Mouse (Mus musculus) megakaryocyte, embryonic 14.5 days (primary cell): Measurements from ENCODE around the gene Cck. TPM values are rescaled to one million over a fixed set of nuclear protein-coding genes. Genes with fewer than 3 reads are reported as not detected.
A peak's percentile ranks its signal among the peaks of the same experiment; 100 is the strongest.

Source experiments
- H3K27me3 ChIP-seq: replicated peaks from 2 replicates; pipeline ENCODE3; 2012; ENCODE audit warnings: inconsistent platforms
- H3K36me3 ChIP-seq: replicated peaks from 2 replicates; pipeline ENCODE3; 2012; ENCODE audit warnings: low read length, inconsistent platforms, mixed read lengths
- H3K4me1 ChIP-seq: 2 replicates; pipeline ENCODE4 v1.6.1; 2012; ENCODE audit warnings: inconsistent platforms
- H3K4me3 ChIP-seq: replicated peaks from 2 replicates; pipeline ENCODE3; 2012; ENCODE audit warnings: moderate library complexity, mild to moderate bottlenecking, inconsistent platforms
- H3K9me3 ChIP-seq: 2 replicates; pipeline ENCODE4 v1.6.1; 2012; ENCODE audit warnings: inconsistent platforms
- FLI1 ChIP-seq: IDR thresholded peaks from 2 replicates; pipeline ENCODE4 v1.6.1; 2012; ENCODE audit warnings: low read length, inconsistent platforms, mixed read lengths
- GATA1 ChIP-seq: IDR thresholded peaks from 3 replicates; pipeline ENCODE4 v1.6.1; 2012; ENCODE audit warnings: mixed read lengths, low read length, inconsistent platforms, borderline replicate concordance
- polyA plus RNA-seq: library from polyadenylated mRNA; stranded (reverse); fragments of >175 nt; gene quantifications from 2 replicates; pipeline ENCODE4 v1.2.3, GENCODE M21; 2012; ENCODE audit warnings: low replicate concordance; ENCODE audit not compliant: insufficient read depth

Cck gene
- polyA plus RNA-seq, result not detected in 2 replicates

GRCm38 (mm10) chr9:121495529-121495928 is at the start of gene Cck:
Cck (minus strand) TSS chr9:121495694.
- Histone ChIP-seq H3K4me3 (no peak within 1 kb of the TSS), H3K9me3 (no peaks in the 10 kb centered on the region), H3K36me3 (no peaks in the 10 kb centered on the region), H3K4me1 (peaks cover 4% of the 10 kb centered on the region; the same call in 1 of the 2 replicates), H3K27me3 (peaks cover 81% of the 10 kb centered on the region)
- TF ChIP-seq GATA1, result no peak
- TF ChIP-seq FLI1, result no peak

- Histone ChIP-seq H3K4me3 (no peak overlapping the region), H3K27me3 (peaks cover 13% of the 10 kb centered on the region), H3K4me1 (no peaks in the 10 kb centered on the region), H3K36me3 (no peaks in the 10 kb centered on the region), H3K9me3 (peaks cover 41% of the 10 kb centered on the region)
- TF ChIP-seq FLI1 (no peak), GATA1 (no peak)
Observed at GRCm38 (mm10) chr9:121541530-121541929, 46.0 kb upstream of the Cck start.

DNA sequence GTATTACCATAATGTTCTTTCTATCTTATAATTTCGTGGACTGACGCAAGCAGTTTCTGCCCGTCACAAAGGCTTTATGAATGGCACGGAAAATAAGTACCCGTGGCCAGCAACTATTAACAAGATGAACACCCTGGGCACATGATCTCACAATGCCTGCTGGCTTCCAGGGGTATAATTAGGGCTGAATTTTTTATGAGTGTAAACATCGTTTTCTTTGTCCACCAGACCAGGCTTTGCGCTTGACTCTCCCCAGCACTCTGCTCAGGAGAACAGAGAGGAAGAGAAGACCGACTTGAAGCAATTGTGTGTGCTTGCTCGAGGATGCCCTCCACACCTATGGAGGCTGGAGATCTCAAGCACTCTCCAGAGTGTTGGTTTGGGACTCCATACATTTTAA is 37.1 kb upstream of the Cck start:
- peaks cover 51% of the 10 kb centered on the region for H3K9me3 ChIP-seq
- H3K27me3 ChIP-seq, result peaks cover 29% of the 10 kb centered on the region
- H3K4me1 ChIP-seq, result no peaks in the 10 kb centered on the region
- H3K36me3 ChIP-seq, result no peaks in the 10 kb centered on the region
- H3K4me3 ChIP-seq, result no peak overlapping the region
- no peak for TF ChIP-seq FLI1
- TF ChIP-seq GATA1, result no peak

- Histone ChIP-seq H3K27me3 (peaks cover 29% of the 10 kb centered on the region), H3K4me1 (peaks cover 4% of the 10 kb centered on the region), H3K36me3 (no peaks in the 10 kb centered on the region), H3K4me3 (no peak overlapping the region), H3K9me3 (peaks cover 30% of the 10 kb centered on the region)
- TF ChIP-seq FLI1 (no peak), GATA1 (no peak)
Observed at GRCm38 (mm10) chr9:121528605-121529357, 33.3 kb upstream of the Cck start.

DNA sequence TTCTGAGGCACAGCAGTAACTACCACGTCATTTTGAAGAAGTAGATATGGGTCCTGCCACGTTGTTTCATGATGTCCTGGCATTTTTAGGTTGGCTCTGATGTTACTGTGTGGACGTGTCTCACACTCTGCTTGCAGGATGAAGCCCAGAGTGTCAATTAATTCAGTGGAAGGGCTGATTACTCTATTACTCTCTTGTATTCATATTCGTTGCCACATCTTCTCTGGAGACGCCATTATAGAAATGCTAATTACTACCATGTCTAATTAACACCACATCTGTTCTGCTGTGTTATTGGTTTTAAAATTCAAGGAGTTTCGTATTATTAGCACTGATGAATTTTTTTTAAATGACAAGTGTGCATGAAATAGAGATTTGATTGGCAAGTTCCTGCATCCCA is 30.7 kb upstream of the Cck start:
- peaks cover 31% of the 10 kb centered on the region for H3K27me3 ChIP-seq
- H3K9me3 ChIP-seq, result peaks cover 30% of the 10 kb centered on the region
- H3K4me3 ChIP-seq, result no peak overlapping the region
- no peaks in the 10 kb centered on the region for H3K36me3 ChIP-seq
- TF ChIP-seq FLI1 (no peak), GATA1 (no peak)
- peaks cover 4% of the 10 kb centered on the region for H3K4me1 ChIP-seq

GRCm38 (mm10) chr9:121520047-121520446 is 24.6 kb upstream of the Cck start:
- Histone ChIP-seq H3K4me3 (no peak overlapping the region), H3K36me3 (no peaks in the 10 kb centered on the region), H3K4me1 (peaks cover 4% of the 10 kb centered on the region), H3K27me3 (peaks cover 51% of the 10 kb centered on the region), H3K9me3 (peaks cover 4% of the 10 kb centered on the region; the same call in 1 of the 2 replicates)
- TF ChIP-seq GATA1 (no peak), FLI1 (no peak)

GRCm38 (mm10) chr9:121514462-121514861 is 19.0 kb upstream of the Cck start:
- Histone ChIP-seq H3K9me3 (peaks cover 5% of the 10 kb centered on the region; the same call in 1 of the 2 replicates), H3K4me1 (no peaks in the 10 kb centered on the region), H3K4me3 (no peak overlapping the region), H3K27me3 (peaks cover 43% of the 10 kb centered on the region), H3K36me3 (no peaks in the 10 kb centered on the region)
- TF ChIP-seq FLI1, result no peak
- no peak for TF ChIP-seq GATA1

DNA sequence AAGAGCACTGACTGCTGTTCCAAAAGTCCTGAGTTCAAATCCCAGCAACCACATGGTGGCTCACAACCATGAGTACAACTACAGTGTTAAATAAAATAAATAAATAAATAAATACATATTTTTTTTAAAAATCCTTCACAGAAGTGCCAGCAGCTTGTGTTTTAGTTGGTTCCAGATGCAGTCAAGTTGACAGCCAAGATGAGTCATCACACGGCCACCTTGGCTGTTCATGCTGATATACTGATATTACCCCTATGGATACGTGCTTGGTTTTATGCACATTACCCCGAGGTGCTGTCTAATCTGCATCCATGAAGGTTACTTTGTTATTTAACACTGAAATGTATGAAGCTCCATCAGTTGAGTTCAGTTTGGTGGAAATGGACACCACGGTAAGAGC is 16.4 kb upstream of the Cck start:
- H3K9me3 ChIP-seq, result peaks cover 5% of the 10 kb centered on the region; the same call in 1 of the 2 replicates
- no peak overlapping the region for H3K4me3 ChIP-seq
- TF ChIP-seq FLI1, result no peak
- TF ChIP-seq GATA1, result no peak

DNA sequence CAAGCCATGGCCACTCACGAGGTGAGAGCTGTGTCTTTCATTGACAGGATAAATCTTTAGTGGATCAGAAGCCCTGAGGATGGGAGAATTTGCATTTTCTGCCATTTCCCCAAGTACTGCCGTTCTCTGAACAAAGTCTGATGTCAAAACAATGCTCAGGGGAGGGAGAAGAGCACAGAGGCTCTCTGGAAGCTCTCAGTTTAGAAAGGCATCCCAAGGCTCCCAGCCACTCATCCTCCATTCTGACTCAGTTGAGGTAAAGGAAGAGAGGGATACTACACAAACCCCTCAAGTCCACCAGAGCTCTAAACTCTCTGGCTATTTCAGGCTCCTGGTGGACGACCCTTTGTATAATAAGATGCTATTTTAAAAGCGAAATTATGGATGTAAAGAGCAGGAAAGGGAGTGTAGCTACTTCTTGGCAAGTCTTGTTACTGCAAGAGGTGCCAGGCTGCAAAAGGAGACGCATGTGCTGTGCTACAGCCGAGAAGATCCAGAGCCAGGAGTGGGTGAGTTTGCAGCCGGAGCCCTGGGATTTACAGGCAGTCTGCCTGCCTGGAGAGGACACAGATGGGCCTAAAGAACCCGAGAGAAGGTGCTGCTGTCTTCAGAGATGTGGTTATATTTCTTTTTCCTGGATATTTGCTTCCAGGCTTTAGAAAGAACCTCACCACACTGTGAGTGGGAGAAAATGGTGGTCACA is 11.1 kb upstream of the Cck start:
- no peaks in the 10 kb centered on the region for H3K36me3 ChIP-seq
- H3K27me3 ChIP-seq, result peaks cover 47% of the 10 kb centered on the region
- TF ChIP-seq GATA1 (no peak), FLI1 (no peak)
- no peak overlapping the region for H3K4me3 ChIP-seq
- H3K4me1 ChIP-seq, result no peaks in the 10 kb centered on the region
- H3K9me3 ChIP-seq, result peaks cover 14% of the 10 kb centered on the region

More for the DNA sequence above, 16.4 kb upstream of the Cck start:
- Histone ChIP-seq H3K27me3 (peaks cover 41% of the 10 kb centered on the region), H3K4me1 (no peaks in the 10 kb centered on the region), H3K36me3 (no peaks in the 10 kb centered on the region)

DNA sequence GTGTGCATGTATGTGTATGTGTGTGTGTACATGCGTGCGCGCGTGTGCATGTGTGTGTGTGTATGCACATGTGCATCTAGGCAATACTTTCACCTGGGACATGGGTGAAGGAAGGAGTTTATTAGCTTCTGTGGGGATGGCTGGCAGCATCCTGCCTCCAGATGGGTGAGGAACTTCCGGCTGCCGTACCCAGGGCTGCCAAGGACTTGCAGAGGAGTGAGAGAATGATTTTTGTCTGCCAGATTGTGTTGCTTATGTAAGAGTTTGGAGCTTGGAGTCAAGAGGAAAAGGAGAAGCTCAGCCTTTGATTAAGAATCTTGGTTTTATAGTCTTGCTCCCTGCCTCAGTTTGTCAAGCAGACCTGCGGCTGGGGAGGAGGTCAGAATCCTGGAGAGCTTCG is 9.9 kb upstream of the Cck start:
- H3K36me3 ChIP-seq, result no peaks in the 10 kb centered on the region
- H3K27me3 ChIP-seq, result peaks cover 58% of the 10 kb centered on the region
- no peaks in the 10 kb centered on the region for H3K4me1 ChIP-seq
- TF ChIP-seq GATA1 (no peak), FLI1 (no peak)
- H3K9me3 ChIP-seq, result peaks cover 9% of the 10 kb centered on the region
- peak overlapping the region; percentile 40 for H3K4me3 ChIP-seq
